Mouse (Mus musculus) erythroid progenitor cell, adult 5-6 weeks (primary cell): Measurements from ENCODE around the gene Clec2h. TPM values are rescaled to one million over a fixed set of nuclear protein-coding genes. Genes with fewer than 3 reads are reported as not detected.
"Not testable (repeated sequence)": the region's sequence is repeated elsewhere in the genome, so short reads cannot be mapped to it uniquely, and the experiment has no call there.

Source experiments
- ATAC-seq: replicated peaks from 2 replicates; pipeline ENCODE4 v1.8.0; 2016; ENCODE audit warnings: moderate number of reproducible peaks, mild to moderate bottlenecking, moderate TSS enrichment, inconsistent platforms; ENCODE audit not compliant: poor library complexity, low FRiP score, severe bottlenecking
- total RNA-seq, 2 experiments: library from RNA; stranded (forward) in 1 of 2; stranded (reverse) in 1 of 2; fragments of 150-400 nt in 1 of 2; fragments of 186-747, 209-891 nt in 1 of 2; gene quantifications; 2 replicates each; pipeline versions ENCODE4 v1.2.3 to v1.2.4; 2015 to 2017; ENCODE audit warnings: low replicate concordance in 2 of 2

Gene Clec2h
- total RNA-seq (2015; ENCODE audit: low replicate concordance) (not detected in 2 replicates), total RNA-seq (2017; ENCODE audit: low replicate concordance) (not detected in 2 replicates)

DNA sequence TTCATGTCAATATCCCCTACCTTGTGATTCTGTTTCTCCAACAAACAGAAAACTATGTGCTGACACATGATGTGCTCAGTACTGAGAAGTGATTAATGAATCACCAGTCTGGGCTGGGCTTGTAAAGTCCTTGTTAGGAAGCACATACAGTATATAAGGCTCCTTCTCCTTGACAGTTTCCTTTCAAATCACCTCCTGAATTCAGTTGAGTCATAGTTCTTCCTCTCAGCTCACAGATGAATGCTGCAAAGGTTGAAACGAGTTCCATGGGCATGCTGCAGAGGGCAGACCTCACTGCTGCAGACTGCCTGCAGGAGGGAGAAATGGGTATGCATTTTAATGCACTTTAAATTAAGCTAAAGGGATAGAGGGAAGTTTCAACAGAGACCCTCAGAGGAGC, at the start of gene Clec2h:
TSS of gene Clec2h (plus strand) at position 180 of the 400 bp plus-strand sequence.
- no peak for ATAC-seq

DNA sequence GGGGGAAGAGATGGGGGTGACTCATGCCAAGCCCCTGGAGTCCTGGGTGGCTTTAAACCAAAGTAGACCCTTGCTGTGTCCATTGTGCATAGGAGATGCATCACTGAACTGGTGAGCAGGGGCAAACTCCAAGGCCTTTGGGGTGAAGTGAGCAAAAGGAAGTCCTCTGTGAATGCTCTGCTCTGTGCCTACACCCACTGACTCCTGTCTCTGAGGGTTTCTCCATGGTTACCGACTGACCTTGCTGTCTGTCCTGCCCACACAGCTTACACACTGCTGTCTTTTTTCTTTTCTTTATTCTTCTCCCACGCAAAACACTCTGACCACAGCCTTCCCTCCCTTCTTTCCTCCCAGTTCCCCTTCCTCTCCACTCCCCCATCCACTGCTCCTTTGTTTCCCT, 39.5 kb upstream of the Clec2h start:
- ATAC-seq = no peak

DNA sequence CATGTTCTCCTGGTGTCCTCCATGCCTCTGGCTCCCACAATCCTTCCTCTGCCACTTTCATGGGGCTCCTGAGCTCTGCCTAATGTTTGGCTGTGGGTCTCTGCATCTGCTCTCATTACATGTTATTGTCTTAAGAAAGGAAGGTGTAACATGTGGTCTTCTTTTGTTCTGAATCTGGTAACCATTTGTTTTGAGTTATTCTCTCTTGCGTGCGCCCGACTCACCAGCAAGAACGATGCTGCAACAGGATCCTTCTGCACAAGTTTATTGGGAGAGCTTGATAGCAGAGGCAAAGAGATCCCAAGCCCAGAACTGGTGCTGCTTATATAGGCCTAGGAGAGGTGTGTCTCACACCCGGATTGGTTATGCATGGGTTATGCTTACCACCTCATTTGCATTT, 38.8 kb upstream of the Clec2h start, which contains the start of gene Klrb1a:
TSS of gene Klrb1a (minus strand) at position 101 of the 400 bp plus-strand sequence.
- ATAC-seq = not testable (repeated sequence)

DNA sequence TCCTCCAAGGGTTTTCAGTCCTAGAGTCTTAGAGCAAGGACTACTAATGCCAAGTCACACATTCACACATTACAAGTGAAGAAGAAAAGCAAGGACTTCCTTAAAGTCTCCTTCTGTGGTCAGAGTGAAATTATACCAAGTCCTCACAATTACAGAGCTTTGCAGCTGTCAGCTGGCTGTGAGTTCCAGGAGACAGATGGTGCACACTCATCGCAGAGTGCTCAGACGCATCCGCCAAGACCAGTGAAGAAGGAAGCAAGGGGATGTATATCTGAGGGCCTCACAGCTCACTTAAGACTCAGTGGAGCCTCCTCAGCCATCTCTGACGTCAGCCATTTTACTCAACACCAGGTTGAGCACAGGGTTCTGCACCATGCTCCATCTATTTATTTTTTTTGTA, 37.8 kb upstream of the Clec2h start:
- ATAC-seq = no peak

DNA sequence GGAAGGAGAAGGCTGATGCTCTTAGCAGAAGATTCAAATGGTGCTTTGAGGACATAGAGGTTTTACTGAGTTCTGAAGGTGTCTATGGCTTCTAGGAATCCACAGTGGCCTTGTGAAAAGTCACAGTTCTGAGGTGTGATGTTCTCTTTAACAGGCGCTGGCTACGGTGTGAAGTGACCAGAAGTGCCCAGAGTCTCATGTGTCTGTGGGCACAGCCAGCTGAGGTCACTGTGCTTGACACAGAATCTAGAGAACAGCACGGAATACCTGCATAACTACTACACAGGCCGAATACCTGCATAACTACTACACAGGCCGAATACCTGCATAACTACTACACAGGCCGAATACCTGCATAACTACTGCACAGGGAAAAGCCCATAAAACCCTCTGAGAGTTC, 36.9 kb upstream of the Clec2h start:
- not testable (repeated sequence) for ATAC-seq

DNA sequence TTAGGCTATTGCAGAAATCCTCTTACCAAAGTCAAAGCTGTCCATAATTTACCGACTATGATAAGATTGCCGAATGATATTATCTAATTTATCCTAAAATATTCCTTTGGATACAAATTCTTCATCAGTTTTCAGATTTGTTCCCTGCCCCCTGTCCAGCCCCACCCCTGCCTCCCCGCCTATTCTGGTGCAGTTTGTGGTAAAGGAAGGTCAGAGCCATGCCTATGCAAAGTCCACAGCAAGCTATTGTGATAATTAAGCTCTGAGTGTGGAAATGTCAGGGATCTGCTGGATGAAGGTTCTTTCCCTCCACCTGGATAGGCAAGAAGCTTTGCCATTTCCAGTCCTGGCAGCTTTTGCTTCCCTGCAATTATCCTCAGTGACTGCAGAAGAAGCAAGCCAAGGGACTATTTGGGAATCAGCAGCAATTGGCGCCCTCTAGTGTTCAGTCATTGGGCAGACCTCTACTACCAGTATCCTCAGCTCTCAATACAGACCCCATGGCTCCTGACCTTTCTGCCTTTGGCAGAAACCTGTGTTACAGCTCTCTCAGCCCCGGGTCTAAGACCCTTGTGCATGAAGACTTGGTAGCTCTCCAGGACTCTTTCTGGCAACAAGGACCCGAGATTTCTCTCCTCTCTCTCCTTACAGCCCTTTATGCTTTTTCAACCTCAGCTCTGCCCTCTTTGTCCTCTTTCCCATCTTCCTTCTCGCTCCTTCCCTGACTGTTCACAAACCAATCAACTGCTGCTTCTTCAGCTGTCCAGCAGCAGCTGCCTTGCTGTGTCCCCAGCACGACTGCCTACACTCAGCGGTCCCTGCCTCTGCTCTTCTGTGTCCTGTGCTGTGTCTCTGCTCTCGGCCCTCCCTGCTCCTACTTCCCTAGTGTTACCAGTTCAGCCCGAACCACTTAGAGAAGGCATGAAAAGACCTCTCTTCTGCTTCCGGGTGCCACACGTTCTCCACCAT, 32.1 kb upstream of the Clec2h start:
- ATAC-seq = peak; percentile 77

DNA sequence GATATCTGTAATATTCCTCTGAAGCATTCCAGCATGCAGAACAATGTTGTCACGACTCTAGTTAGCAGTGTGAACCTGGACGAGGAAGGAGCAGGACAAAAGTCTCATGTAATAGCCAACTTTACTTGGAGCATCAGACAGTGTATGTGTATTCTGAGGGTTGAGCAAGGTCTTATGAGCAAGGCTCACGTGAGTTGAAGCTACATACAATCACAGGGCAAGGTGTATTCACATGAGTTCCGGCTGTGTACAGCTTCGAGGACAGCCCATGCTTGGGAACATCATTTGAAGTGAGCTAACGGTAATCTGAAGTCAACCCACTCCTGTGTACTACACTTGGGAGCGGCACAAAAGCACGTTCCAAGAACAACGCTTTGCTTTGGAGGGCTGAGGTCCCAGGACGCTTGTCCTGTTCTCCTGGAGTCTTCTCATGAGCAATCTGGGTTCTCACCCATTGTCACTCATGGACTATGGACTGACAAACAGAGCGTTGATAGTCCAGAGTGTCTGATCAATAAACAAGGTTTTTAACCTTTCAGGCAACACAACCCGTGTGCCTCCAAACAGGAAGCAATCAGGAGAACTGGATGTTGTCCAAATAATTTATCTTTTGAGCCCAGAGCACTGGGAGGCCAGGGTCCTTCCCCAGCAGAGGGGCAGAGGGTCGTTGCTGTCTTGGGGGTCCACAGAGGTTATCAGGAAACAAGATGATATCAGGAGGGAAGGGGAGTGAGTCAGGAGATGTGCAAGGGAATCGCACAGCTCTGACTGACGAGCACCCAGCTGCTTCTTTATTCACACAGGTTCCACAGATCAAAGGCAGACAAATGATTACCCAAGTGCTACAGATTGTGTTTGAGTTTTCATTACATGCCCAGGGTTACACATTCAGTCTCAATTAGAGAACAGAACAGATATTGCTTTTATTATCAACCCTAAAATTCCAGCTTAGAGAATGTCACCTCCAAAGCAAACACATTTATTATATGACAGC, 31.0 kb upstream of the Clec2h start:
- not testable (repeated sequence) for ATAC-seq

DNA sequence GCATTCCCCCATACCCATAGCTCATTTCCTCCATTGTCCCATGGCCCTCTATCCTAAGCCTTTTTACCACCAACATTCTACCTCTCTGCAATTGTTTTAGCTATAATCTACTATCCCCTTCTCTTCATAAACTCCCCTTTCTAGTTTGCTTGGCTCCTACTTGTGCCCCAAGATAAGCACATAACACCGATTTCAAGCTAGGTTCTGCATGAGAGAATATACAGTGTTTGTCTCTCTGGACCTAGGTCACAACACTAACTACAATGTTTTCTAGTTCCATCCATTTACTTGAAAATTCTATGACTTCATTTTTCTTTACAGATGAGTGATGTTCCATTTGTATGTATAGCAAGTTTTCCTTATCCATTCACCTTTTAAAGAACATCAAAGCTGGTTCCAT, 21.5 kb upstream of the Clec2h start:
- ATAC-seq = no peak

DNA sequence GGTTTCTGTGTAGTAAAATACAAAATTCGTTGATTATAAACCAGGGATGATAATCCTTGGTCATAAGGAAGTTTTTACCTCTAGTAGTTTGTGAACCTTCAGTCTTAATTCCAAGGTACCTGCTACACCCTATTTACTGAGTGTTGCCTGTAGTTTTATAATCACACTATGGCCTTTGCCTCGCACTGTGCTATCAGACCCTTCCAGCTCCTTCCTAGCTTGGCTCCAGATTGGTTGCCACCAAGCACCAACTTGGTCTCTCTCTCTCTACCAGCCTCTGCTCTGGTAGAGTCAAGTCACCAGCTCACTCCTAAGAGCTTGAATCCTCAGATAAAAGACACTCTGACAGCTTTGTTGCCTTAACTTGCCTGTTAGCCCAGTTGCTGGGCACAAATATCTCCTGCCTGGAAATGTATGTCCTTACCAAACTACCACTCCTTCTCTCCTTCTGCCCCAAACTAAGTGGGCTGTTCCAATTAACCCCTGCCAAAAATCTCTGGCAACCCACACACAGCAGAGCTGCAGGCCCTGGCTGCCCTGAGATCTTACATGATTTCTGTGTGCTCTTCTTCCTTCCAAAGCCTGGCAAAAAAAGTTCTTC, 21.0 kb upstream of the Clec2h start:
- ATAC-seq = no peak

DNA sequence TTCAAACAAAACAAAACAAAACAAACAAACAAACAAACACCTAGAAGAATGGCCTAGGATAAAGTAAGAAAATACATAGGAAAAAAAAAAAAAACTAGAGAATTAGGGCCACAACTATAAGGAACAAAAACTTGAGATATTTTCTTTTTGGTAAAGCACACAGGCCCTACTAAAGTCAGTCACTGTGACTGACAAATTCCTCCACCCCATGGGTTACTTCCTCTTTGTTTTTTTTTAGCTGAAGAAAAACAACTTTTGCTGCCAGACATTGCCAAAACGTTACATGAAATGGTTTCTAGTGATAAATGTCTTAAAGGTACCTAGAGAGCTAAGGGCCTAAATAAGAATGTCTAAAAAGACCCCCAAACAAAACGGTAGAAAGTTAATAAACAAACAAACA, 18.2 kb upstream of the Clec2h start:
- ATAC-seq = no peak

DNA sequence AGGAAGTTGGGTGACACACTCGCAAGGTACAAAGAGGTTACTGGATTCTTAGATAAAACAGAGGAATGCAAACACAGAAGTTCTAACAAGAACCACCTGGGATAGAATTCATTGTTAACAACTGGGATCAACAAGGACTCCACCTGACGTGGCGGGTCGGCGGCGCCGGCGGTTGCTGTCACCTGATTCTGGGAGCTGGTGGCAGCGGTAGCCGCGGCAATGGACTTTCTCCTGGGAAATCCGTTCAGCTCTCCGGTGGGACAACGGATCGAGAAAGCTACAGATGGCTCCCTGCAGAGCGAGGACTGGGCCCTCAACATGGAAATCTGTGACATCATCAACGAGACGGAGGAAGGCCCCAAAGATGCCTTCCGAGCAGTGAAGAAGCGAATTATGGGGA, 17.5 kb upstream of the Clec2h start:
- ATAC-seq = peak; percentile 94

DNA sequence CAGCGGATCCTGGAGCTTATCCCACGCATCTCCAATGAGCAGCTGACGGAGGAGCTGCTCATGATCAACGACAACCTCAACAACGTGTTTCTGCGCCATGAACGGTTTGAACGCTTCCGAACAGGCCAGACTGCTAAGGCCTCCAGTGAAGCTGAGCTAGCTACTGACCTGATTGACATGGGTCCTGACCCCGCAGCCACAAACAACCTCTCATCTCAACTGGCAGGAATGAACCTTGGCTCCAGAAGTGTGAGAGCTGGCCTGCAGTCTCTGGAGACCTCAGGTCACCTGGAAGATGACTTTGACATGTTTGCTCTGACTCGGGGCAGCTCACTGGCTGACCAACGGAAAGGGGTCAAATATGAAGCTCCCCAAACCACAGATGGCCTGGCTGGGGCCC, 16.5 kb upstream of the Clec2h start:
- not testable (repeated sequence) for ATAC-seq

DNA sequence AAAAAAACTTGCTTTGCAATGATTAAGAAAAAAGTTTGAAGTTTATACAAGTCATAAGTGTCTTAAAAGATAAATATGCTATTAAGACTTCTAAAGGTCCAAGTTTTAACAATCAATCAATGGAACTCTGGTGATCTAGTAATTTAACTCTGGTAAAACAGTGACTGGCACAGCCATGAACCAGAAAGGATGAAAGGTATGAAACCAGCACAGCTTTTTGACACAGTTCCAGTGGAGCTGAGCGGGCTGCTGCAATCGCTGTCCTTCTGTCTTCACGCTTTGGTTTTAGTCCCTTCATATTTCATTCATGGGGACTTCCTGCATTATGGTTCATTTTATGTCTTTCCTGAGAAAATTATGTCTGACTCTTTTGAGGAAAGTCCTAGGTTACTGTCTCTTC, 12.5 kb upstream of the Clec2h start:
- ATAC-seq = no peak

DNA sequence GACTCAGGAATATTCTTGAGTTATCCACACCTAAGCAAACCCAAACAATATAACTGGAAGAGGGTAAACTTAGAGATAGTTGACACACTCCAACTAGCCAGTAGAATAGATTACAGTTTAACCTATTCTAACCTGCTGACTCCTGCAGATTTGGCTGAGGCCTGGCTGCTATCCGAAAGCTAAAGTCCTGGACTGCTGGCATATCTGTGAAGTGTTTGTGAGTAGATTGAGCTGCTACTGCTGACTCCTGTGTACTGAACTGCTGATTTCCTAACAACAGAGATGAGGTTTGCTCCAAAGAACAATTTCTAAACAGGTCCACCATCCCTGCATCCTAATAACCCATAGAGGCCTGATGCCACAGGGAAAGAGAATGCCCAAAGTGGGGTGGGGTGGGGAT, 12.0 kb upstream of the Clec2h start:
- no peak for ATAC-seq

DNA sequence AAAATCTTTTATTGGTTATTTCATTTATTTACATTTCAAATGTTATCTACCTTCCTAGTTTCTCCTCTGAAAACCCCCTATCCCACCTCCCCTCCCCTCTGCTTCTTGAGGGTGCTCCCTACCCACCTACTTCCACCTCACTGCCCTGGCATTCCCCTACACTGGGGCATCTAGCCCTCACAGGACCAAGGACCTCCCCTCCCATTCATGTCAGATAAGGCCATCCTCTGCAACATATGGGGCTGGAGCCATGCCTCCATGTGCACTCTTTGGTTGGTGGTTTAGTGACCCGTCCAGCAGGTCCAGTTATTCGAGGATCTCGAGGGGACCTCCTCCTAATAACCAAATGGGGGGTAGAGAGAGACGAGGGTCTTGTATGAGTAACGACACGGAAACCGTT, 11.4 kb upstream of the Clec2h start:
- ATAC-seq = not testable (repeated sequence)

DNA sequence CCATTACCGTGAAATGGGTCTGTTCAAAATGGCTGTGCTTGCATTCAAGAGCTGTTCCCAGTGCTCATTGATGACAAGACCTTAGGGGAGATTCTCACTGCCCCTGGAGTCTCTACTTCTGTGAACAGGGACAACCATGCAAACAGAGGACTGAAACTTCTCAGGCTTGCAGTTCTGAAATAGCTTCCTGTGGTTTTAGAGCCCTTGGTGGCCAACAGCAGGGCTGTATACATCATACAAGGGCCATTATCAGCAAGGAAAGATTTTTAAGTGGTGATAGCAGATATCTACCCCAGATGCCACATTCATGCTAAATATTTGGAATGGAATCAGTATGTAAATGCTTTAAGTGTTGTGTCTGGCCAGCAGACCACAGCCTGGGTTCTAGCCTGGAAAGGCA, 9.2 kb upstream of the Clec2h start:
- no peak for ATAC-seq

DNA sequence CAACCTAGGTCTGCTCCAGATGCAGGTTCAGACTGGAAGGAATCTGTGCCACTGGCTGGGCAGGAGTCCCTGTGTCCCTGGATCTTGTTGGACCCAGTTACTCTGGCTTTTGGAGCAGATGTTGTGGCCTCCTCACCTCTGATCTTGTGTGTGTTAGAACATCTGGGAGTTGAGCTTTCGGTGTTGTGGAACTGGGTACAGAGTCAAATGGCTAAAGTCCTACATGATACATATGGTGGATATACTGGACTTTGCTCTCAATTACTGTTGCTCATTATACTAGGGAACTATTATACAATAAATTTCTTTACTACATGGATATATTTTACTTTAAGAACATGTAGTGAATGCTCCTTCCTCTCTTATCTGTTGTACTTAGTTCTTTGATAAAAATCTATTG, 936 bp upstream of the Clec2h start:
- ATAC-seq = no peak

DNA sequence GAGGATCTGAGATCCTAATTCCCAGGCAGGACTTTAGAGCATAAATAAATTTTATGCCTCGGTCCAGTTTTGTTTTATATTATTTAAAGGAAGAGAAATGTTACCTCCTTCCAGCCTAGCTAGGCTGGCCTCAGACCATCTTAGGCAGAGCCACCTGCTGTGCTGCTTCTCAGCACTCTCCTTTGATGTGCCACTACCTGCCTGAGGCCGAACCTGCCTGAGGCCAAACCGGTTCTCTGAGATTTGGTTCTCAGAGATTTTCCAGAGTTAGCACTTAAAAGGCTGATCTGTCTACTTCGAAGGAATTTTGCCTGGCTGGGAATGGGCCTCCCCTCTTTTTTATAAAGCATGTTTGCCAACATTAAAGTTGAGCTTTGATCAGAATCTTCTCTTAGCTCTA, 7.8 kb downstream of the Clec2h start:
- no peak for ATAC-seq

DNA sequence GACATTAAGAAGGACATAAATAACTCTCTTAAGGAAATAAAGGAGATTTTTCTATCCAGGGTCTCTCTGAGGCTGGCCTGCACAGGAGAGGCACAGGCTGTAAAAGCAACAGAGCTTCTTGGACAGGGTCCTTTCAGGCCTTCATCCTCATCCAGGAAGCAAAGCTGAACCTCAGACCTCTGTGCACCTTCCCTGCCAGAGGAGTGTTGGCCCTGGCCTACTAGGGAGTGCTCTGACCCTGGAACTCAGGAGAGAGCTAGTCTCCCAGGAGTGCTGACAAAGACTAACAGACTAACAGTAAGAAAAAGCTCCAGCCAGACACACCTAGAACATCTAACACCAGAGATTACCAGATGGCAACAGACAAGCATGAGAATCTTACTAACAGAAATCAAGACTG, 17.4 kb downstream of the Clec2h start:
- no peak for ATAC-seq

DNA sequence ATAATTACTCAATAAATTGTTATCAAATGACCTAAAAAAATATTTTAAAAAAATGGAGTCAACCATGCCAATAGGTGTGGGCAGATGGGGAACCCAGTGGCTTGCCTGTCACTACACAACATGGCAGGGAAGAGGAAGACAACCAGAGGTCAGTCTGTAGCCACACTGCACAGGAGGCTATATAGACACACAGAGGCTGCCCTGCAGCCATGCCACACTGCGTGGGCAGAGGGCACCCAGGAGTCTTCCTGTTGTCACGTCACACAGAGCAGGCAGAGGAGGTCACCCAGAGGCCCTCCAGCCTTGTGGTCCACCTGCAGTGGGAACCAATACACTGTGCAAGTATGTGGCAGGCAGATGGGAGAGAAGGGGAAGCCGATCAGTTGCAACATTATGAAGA, 39.5 kb downstream of the Clec2h start:
- ATAC-seq = no peak
